Mouse (Mus musculus) cerebellum, adult 2 months (tissue): ENCODE measurements around the gene Crxos.

Experiments
- CTCF ChIP-seq: fragments of 200-500 bp; IDR thresholded peaks from 2 replicates; pipeline ENCODE4 v1.5.1; 2011; ENCODE audit warnings: low read depth, mild to moderate bottlenecking, control low read depth, low read length, moderate library complexity, borderline replicate concordance; ENCODE audit not compliant: insufficient read depth
- POLR2A ChIP-seq: fragments of 200-500 bp; IDR thresholded peaks from 2 replicates; pipeline ENCODE4 v1.6.1; 2011; ENCODE audit warnings: low read length, control low read depth, borderline replicate concordance; ENCODE audit not compliant: insufficient read depth

GRCm38 (mm10) chr7:15918371-15918770 lies 36.0 kb downstream of the Crxos start:
- TF ChIP-seq POLR2A (no peak), CTCF (no peak)
